Mouse (Mus musculus): ENCODE measurements around the gene Pou2af1. TPM values are rescaled to one million over a fixed set of nuclear protein-coding genes. Genes with fewer than 3 reads are reported as not detected.

Gene Pou2af1
- total RNA-seq, 2 experiments from 2014 or later, result not detected

- intact Hi-C loops (cut with DNase I), result no loop called here
- no peak for DNase-seq (ENCODE audit: low spot score in 2 of 2)
Observed at GRCm38 (mm10) chr9:51215311-51215710, 1.8 kb downstream of the Pou2af1 start.

- intact Hi-C loops (cut with DNase I), result no loop called here
- no peak for DNase-seq (ENCODE audit: low spot score in 2 of 2)
Observed at GRCm38 (mm10) chr9:51215949-51216348, 2.4 kb downstream of the Pou2af1 start.

GRCm38 (mm10) chr9:51225636-51226166, 12.2 kb downstream of the Pou2af1 start:
- intact Hi-C loops (cut with DNase I), result no loop called here
- DNase-seq (ENCODE audit: low spot score in 2 of 2), result no peak

- no peak for DNase-seq (ENCODE audit: low spot score in 2 of 2)
- intact Hi-C loops (cut with DNase I), result no loop called here
Observed at GRCm38 (mm10) chr9:51230701-51231389, 17.3 kb downstream of the Pou2af1 start.

- no peak for DNase-seq (ENCODE audit: low spot score in 2 of 2)
- intact Hi-C loops (cut with DNase I), result no loop called here
Observed at GRCm38 (mm10) chr9:51232163-51232562, 18.7 kb downstream of the Pou2af1 start.

DNA sequence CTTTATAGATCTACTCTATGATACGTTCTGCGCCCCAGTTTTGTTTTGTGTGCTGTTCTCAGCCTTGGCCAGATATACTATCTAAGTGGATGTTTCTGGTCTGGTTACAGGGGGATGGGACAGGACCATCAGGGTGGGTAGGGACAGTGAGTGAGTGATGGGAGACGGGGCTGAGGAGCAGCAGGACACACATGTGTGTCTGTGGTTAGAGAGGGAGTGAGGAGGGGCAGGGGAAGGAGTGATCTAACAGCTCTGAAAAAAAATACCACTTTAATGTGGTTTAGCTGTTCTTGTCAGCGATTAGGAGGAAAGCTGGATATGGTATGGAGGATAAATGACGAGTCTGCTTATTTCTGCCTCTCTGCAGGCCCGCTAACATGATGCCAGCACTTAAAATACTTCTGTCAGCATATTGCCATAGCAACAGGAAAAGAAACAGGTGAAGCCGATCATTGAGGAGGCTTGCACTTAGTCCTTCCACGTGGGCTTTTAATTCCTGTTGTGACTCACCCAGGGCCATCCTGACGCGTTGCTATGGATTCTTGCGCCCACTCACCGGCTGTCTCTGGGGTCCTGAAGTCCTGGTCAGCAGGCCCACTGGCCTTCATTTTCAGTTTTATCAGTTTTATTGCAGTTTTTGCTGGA, 25.4 kb downstream of the Pou2af1 start:
- intact Hi-C loops (cut with DNase I), result no loop called here
- peak; percentile 75 to 77 for DNase-seq (ENCODE audit: low spot score in 2 of 2)

DNA sequence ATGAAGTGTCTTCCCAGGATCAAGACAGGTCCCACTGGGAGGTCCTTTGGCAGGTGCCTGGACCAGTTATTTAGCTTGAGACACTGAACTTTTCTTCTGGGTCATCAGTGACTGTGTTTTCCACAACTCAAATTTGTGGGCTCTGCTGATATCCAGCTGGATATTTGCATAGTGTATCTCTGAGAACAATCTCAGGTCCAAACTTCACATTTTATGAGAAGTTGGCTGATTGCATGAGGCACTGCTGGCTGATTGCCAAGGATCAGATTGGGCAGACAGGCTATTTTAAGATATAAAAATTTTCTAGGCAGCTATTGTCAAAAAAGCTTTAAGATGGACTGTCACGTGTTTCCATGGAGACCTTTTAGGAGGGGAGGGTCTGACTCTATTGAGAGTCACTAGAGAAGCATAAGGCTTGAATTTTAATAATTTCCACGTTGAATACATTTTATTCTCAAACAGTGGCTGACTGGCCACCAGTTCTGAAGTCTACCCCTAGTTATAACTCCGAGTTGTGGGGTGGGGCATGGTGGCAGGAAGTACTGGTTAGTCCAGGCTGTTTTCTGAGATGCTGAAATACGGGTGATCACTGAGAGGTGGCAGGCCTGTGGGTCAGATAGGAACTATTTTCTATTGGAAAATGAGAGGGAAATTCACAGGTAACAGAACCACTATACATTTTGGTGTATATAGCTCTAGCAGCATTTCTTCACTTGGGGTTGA, 43.4 kb downstream of the Pou2af1 start:
- intact Hi-C loops (cut with DNase I), result no loop called here
- no peak for DNase-seq (ENCODE audit: low spot score in 2 of 2)

DNA sequence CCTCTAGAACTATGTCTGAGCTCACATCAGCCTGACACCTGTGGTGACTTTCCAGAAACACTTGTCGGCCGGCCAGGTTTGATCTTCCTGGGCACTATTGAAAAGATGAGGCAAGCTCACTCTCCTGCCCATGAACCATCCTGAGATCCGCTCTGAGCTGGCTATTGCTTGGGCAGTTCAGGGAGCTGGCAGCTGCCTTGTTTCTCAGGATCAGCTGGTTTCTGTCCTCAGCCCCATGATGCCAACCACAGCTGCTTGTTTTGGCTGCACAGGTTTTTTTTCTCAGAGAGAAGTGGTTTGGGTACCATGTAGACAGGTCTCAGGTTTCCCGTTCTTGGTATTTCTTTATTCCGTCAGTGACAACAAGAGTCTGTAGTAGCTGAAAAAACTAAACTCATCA, 44.9 kb downstream of the Pou2af1 start:
- no peak for DNase-seq (ENCODE audit: low spot score in 2 of 2)
- intact Hi-C loops (cut with DNase I), result no loop called here

DNA sequence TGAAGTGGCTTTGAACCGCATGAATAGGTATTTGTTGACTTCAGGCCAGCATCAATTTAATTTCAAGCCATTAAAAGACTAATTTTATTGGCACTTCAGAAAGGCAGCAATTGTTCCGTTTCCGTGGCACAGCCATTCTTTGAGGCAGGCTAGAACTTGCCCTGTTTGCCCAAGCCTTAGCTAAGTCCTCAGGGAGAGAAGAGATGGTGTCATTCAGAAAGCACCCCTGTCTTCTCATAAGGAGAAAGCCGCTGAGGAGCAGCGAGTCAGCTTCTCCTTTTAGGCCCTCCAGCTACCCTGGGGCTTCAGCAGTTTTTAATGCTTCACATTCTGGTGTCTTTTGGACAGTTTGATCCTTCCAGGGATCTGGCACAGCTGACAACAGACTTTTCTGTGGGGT, 55.3 kb downstream of the Pou2af1 start:
- intact Hi-C loops (cut with DNase I), result no loop called here

GRCm38 (mm10) chr9:51271073-51271472, 57.6 kb downstream of the Pou2af1 start:
- DNase-seq (ENCODE audit: low spot score in 2 of 2), result no peak
- intact Hi-C loops (cut with DNase I), result no loop called here

More for the DNA sequence above, 55.3 kb downstream of the Pou2af1 start:
- DNase-seq (ENCODE audit: low spot score in 2 of 2), result no peak

DNA sequence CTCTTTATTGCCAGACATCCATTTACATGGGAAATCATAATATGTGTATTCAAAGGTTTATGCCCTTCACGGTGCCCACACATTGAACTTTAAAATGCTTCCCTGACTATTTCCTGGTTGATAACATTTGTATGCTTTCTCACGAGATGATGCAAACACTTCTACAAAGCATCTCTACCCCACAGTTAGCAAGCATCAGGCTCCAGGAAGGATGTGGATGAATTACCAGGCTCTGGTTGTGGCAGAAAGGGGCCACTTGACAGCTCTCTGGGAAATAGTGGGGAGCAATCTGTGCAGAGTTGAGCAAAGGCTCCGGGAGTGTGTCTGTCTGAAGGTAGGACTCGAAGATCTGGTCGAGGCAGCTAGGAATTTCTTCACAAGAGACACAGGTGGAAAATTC, 58.6 kb downstream of the Pou2af1 start:
- intact Hi-C loops (cut with DNase I), result no loop called here
- no peak for DNase-seq (ENCODE audit: low spot score in 2 of 2)

DNA sequence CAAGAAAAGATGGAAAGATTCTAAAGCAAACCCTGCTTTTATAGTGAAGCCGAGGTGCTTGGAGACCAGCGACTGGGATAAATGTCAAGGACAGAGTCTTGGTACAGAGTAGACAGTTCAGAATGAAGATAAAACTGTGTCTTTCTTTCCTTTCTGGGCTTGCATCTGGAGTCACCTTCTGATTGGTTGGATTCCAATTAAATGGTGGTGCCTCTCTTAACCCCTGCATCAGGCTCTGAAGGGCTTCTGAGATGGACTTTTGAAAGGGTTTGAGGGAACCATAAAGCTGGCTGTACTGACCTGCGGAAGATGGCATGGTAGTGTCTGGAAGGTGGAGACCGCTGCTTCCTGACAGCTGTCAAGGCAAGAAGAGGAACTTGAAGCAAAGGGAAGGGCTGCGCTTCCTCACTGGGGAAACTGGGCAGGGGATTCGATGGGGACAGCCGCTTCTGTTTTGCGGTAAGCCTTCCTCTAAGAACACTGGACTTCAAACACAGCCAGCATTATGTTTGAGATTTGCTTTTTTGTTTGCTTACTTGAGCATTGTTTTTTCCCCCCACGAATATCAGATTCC, 60.2 kb downstream of the Pou2af1 start:
- no peak for DNase-seq (ENCODE audit: low spot score in 2 of 2)
- intact Hi-C loops (cut with DNase I), result no loop called here

DNA sequence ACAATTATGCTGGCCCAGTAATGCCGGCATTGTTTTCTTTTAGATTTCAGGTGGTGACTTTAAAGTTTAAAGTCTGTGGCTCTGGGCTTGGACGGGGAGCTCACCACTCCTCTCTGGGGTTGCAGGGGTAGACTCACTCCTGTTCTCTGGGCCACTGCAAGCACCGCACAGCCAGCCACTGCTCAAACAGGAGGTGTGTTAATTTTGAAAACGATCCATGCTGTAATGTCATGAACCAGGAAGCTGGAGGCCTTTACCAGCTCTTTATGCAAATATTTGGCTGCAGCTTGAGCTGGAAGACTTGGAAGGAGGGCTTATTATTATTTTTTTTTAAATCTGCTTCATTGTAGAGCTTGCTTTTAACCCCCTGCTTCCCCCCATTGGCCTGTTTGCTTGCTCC, 61.2 kb downstream of the Pou2af1 start:
- no peak for DNase-seq (ENCODE audit: low spot score in 2 of 2)
- intact Hi-C loops (cut with DNase I), result no loop called here

GRCm38 (mm10) chr9:51277834-51278498, 64.5 kb downstream of the Pou2af1 start:
- intact Hi-C loops (cut with DNase I), result no loop called here
- DNase-seq (ENCODE audit: low spot score in 2 of 2), result no peak

DNA sequence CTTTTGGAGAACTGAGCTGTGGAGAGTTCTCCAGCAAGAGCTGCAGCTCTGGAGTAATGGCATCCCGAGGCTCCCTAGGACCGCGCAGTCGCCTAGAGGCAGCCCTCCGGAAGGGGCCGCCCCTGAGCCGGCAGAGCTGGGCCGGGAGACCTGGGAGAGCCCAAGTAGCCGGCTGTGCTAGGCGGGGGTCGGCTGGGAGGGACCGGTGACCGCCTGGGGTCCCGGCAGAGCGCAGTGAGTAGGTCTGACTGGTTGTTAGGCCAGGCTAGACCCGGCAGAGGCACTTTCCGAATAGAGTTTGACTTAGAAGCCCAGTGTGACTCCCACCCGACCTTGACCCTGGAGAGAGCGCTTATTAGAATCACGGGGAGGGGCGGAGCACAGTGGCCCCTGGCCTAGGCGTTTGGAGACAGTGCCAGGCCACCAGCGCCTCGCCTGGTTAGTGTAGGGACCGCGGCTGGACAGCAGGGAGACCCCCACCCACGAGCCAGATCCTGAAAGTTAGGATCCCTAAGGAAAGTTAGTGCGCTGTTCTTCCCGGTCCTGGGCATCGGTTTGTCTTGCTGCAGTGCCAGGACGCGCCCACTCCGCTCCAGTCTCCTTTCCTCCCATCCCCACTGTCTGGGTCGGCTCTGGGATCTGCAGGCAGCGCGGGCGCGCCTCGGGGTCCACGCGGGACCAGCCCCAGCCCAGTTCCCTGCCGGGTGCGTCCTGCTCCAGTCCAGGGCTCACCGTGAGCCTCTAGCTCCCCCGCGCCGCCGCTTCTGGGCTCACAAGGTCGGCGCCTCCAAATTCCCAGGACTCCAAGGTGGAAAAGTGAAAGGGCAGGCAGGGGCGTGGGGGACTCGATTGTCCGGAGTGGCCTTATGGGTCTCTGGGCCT, 65.2 kb downstream of the Pou2af1 start, which contains the start of gene Colca2:
Gene Colca2 (minus strand): TSS at position 70 of the 882 bp plus-strand sequence.
- intact Hi-C loops (cut with DNase I), result no loop called here

DNA sequence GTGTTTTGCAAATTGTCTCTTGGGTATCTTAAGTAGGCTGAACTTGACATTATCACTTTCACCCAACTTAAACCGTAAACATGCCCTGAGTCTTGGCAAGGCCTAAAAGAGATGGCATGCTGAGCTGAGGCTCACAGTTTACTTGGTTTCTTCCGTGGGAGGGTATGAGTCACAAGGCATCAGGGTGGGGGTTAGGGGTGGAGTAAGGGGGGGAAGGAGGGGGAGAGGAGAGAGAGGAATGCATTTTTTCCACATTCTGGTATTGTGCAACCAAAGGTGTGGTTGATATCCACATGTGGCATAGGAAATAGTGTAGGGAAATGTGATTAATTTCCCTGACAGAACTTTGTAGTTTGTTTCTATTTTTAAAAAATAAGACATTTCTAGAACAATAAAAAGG, 72.6 kb downstream of the Pou2af1 start:
- no peak for DNase-seq (ENCODE audit: low spot score in 2 of 2)
- intact Hi-C loops (cut with DNase I), result no loop called here

More for the DNA sequence above, 65.2 kb downstream of the Pou2af1 start, which contains the start of gene Colca2:
- peak; percentile 63 to 65 for DNase-seq (ENCODE audit: low spot score in 2 of 2)

Measured in left cerebral cortex, postnatal 36 days (tissue).